9 mouse cellular contexts compared by ENCODE assay signal in the genomic region with DNA sequence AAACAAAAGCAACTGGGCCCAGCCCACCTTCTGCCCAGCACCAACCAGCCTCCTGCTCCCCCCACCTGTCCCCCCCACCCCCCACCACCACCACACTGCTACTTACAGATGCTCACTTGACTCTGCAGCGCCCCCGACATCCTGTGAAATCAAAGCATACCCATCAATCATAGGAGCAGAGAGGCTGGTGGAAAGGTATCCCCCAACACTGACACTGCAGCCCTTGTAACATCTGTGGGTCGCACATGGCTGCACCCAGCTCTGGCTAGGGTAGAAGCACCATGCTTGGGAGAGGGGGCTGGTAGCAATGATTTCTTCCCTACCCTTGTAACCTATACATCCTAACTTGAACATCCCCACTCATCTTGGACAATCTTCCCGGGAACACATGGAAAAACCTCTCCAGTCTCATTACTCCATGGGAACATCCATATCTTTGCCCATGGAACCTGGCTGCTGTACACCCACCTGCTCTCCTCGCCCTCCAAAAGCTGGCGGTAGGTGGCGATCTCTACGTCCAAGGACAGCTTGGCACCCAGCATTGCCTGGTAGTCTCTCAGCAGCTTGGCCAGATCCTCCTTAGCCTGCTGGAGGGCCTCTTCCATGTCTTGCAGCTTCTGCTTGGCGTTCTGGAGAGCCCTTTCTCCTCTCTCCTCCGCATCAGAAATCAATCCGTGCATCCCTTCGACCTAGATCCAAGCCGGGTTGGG. TPM values are rescaled to one million over a fixed set of nuclear protein-coding genes. Genes with fewer than 3 reads are reported as not detected.
DNase-seq lines count a peak whose midpoint lies in the region; ATAC-seq and TF ChIP-seq lines count a peak whose summit lies in the region.
"Had no signal": no experiment of that assay in that cellular context is flagged by ENCODE, and none has a peak within 500 bp of the region (broad histone marks: within the 10 kb centered on the region; RNA-seq: fewer than 3 reads in every experiment).

No protein-coding gene starts in this region.

- ATAC-seq in liver, embryonic 14.5 days (ENCODE audit: insufficient read depth), result no peak

- peak; percentile 38; the same call in 1 of the 2 replicates for TF ChIP-seq CTCF in liver, embryonic 14.5 days (IDR thresholded peaks at IDR 0.05; ENCODE audit: low read depth)

- H3K9me3 ChIP-seq in liver, embryonic 14.5 days (ENCODE audit: control insufficient read depth, low read length), result no peaks in the 10 kb centered on the region

- intact Hi-C loops in gastrocnemius, postnatal 14 days (cut with DNase I; ENCODE audit: low total_unique reads), result no loop called here

- H3K4me1 ChIP-seq in liver, embryonic 14.5 days (replicated peaks; ENCODE audit: control insufficient read depth in 2 of 2, insufficient read depth in 2 of 2, low read length in 1 of 2), result no peaks in the 10 kb centered on the region

- H3K4me2 ChIP-seq in liver, embryonic 14.5 days (ENCODE audit: low read depth), result no peak overlapping the region

- no peak for TF ChIP-seq EP300 in liver, embryonic 14.5 days (IDR thresholded peaks at IDR 0.05; ENCODE audit: low read depth)

- H3K36me3 ChIP-seq in liver, embryonic 14.5 days (replicated peaks; ENCODE audit: control insufficient read depth, insufficient read depth, low read depth), result no peaks in the 10 kb centered on the region

- no peak overlapping the region for H3K27ac ChIP-seq in liver, embryonic 14.5 days

- peak; percentile 20 to 27 for DNase-seq in cerebellum, postnatal 36 days
- DNase-seq in cerebellum, adult 11-12 months, result no peak
- peak; percentile 17 for DNase-seq in ES-CJ7 (ENCODE audit: low read depth, low spot score)
- DNase-seq in heart, postnatal 4 days, result peak; percentile 9
- DNase-seq in liver, embryonic 14.5 days (ENCODE audit: low read depth in 3 of 3, low spot score in 3 of 3), result no peak
- DNase-seq in spleen, postnatal 36 days (ENCODE audit: low spot score in 2 of 2), result no peak
- DNase-seq in gastrocnemius, postnatal 14 days, result no peak
- no peak for DNase-seq in adrenal gland, adult 8-10 months

- H3K27me3 ChIP-seq in liver, embryonic 14.5 days (ENCODE audit: control insufficient read depth, insufficient read depth, low read length), result peaks cover 22% of the 10 kb centered on the region

- no peak overlapping the region for H3K9ac ChIP-seq in liver, embryonic 14.5 days (replicated peaks)

- 35% methylated on average over 13 of the region's 13 CpGs for WGBS in liver, embryonic 14.5 days (ENCODE audit: insufficient replicate concordance)

- no peak overlapping the region for H3K4me3 ChIP-seq in liver, embryonic 14.5 days (ENCODE audit: insufficient read depth in 1 of 2, low read depth in 2 of 2, low read length in 2 of 2)

RNA-seq across cellular contexts. Expression of gene Krt77, which starts 8.9 kb away (rescaled TPM):
- total RNA-seq in heart, postnatal 4 days (2021), result not detected
- 0.01 TPM in 2 replicates for polyA plus RNA-seq in liver, embryonic 14.5 days (2012; rRNA removed)
- polyA plus RNA-seq in liver, embryonic 14.5 days (2014; fragmentation: Nextera tagmentation; extraction: Ambion mirVana), result not detected in 2 replicates
- not detected for total RNA-seq in gastrocnemius, postnatal 14 days (2021)
- not detected for total RNA-seq in adrenal gland, adult 8-10 months (2022)
- total RNA-seq: ES-E14 had no signal

RNA-seq across cellular contexts. Expression of gene Krt1, which starts 10.0 kb away (rescaled TPM):
- not detected for total RNA-seq in heart, postnatal 4 days (2021)
- polyA plus RNA-seq in liver, embryonic 14.5 days (2012; rRNA removed), result 0.02 and 0.04 TPM in 2 replicates
- polyA plus RNA-seq in liver, embryonic 14.5 days (2014; fragmentation: Nextera tagmentation; extraction: Ambion mirVana), result not detected in 2 replicates
- not detected for total RNA-seq in gastrocnemius, postnatal 14 days (2021)
- total RNA-seq in adrenal gland, adult 8-10 months (2022), result 1 to 10 TPM in 1 of 4 experiments, under 1 TPM in 3; 0.20 to 1.0 (median 0.58) TPM

RNA-seq across cellular contexts. Expression of gene Krt76, which starts 32.1 kb away (rescaled TPM):
- total RNA-seq in heart, postnatal 4 days (2021), result not detected
- not detected in 2 replicates for polyA plus RNA-seq in liver, embryonic 14.5 days (2012; rRNA removed)
- not detected in 2 replicates for polyA plus RNA-seq in liver, embryonic 14.5 days (2014; fragmentation: Nextera tagmentation; extraction: Ambion mirVana)
- not detected for total RNA-seq in gastrocnemius, postnatal 14 days (2021)
- total RNA-seq in adrenal gland, adult 8-10 months (2022), result under 1 TPM in 2 of 4 experiments, not detected in 2; 0.29 to 0.31 TPM

RNA-seq across cellular contexts. Expression of gene Krt2, which starts 42.6 kb away (rescaled TPM):
- total RNA-seq in heart, postnatal 4 days (2021), result not detected
- polyA plus RNA-seq in liver, embryonic 14.5 days (2012; rRNA removed), result not detected in 2 replicates
- not detected in 2 replicates for polyA plus RNA-seq in liver, embryonic 14.5 days (2014; fragmentation: Nextera tagmentation; extraction: Ambion mirVana)
- not detected for total RNA-seq in gastrocnemius, postnatal 14 days (2021)
- total RNA-seq in adrenal gland, adult 8-10 months (2022), result not detected
- total RNA-seq: ES-E14 had no signal

RNA-seq across cellular contexts. Expression of gene Krt73, which starts 58.4 kb away (rescaled TPM):
- total RNA-seq in heart, postnatal 4 days (2021), result not detected
- polyA plus RNA-seq in liver, embryonic 14.5 days (2012; rRNA removed), result not detected in 2 replicates
- not detected in 2 replicates for polyA plus RNA-seq in liver, embryonic 14.5 days (2014; fragmentation: Nextera tagmentation; extraction: Ambion mirVana)
- not detected for total RNA-seq in gastrocnemius, postnatal 14 days (2021)
- total RNA-seq in adrenal gland, adult 8-10 months (2022), result not detected
- total RNA-seq: ES-E14 had no signal

Comparison
In these comparisons a context has a peak if more than half of its experiments do, and no peak if none do; other contexts are left out.
1. DNase-seq: peak in cerebellum, postnatal 36 days (2 of 2), ES-CJ7 (single experiment) and heart, postnatal 4 days (single experiment); none in cerebellum, adult 11-12 months (single experiment), liver, embryonic 14.5 days (0 of 3), spleen, postnatal 36 days (0 of 2), gastrocnemius, postnatal 14 days (single experiment) and adrenal gland, adult 8-10 months (single experiment).